Mouse (Mus musculus): ENCODE data around the gene Cers6.

Cers6 gene

GRCm38 (mm10) chr2:69080760-69081159 lies 219.5 kb downstream of the Cers6 start:
- no peak for DNase-seq

DNA sequence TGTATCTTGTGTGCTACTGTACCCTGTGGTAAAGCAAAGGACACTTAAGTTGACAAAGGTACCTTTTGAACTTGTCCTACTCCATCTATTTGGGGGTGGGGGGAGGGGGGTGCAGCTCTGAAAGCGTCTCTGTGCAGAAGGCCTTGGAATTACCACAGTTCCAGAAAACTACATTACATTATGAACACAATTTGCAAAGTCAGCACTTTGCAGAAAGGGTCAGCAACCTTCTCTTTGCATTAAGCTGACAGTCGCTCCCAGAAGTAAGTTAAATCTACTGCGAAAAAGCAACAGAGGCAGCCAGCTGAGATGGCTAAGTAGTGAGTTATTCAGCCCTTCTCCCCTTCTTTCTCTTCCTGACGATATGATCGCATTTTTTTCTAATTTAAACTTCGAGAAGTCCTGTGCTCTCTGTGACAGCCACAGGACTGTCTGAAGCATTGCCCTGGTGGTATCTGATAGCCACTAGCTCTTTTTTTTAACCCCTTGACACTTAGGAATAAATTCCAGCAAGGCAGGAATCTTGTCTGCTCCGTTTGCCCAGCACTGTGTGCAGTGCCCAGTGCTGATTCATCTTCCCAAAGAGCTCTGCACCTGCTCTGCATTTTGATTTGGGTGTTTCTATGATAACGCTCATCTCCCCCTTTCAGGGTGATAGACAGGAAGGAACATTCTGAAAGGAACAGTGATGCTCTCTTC lies 221.4 kb downstream of the Cers6 start:
- no peak for DNase-seq

- no peak for DNase-seq
Observed at GRCm38 (mm10) chr2:69083198-69083509, 221.9 kb downstream of the Cers6 start.

DNA sequence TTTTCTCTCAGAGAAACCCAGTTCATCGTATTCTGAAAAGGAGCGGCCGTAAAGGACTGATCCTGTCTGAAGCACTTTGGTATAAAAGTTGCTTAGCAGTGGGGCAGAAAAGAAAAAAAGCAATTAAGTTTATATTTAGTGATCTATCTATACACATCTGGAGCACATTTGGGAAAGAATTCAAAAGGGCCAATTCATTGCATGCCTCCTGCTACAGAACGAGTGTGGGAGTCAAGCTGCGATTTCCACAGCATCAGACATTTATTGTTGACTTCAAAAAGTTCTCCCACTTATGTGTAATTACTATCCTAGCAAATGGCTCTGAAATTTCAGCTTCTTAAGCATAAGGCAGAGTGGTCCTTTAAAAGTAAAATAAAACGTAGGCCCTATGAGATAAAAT lies 223.2 kb downstream of the Cers6 start:
- DNase-seq: no peak

DNA sequence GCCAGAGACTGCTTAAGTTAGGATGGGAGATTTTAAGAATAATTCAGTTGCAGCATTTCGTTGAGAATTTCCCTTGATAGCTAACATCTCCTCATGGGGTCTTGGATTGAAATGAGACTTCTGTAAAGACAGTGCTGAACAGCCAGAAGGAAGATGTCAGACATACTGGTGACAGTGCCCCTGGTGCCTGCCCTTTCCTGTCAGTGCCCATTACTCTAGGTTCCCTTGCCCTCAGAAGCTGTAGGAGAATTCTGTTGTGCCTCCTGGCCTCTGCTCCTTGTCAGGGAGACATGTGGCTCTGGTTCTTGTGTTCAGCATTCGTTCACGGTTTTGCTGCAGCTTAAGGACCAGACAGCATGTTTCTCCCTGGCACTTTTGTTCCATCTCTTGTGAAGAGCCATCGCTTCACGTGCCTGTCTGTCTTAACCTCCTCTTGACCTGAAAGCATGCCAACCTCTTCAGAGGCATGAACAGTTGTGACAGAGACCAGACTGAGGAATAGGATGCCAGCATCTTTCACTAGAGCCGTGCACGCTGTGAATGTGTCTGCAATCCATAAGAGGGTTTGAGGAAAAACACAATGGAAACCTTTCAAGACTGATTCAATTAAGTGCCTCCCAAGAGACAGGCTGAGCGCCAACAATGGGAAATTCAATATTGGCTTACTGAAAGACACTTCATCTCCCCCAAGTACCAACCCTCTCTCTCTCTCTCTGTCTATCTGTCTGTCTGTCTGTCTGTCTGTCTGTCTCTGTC lies 225.4 kb downstream of the Cers6 start:
- no peak for DNase-seq

- no peak for DNase-seq
Observed at GRCm38 (mm10) chr2:69095836-69096235, 234.6 kb downstream of the Cers6 start.

GRCm38 (mm10) chr2:69096821-69097220 lies 235.6 kb downstream of the Cers6 start:
- no peak for DNase-seq

GRCm38 (mm10) chr2:69097526-69097925 lies 236.3 kb downstream of the Cers6 start:
- no peak for DNase-seq

- DNase-seq: no peak
Observed at GRCm38 (mm10) chr2:69098701-69099100, 237.5 kb downstream of the Cers6 start.

GRCm38 (mm10) chr2:69099147-69099546 lies 237.9 kb downstream of the Cers6 start:
- no peak for DNase-seq

GRCm38 (mm10) chr2:69100706-69101105 lies 239.5 kb downstream of the Cers6 start:
- DNase-seq: peak; percentile 43

- DNase-seq: no peak
Observed at GRCm38 (mm10) chr2:69103526-69103925, 242.3 kb downstream of the Cers6 start.

DNA sequence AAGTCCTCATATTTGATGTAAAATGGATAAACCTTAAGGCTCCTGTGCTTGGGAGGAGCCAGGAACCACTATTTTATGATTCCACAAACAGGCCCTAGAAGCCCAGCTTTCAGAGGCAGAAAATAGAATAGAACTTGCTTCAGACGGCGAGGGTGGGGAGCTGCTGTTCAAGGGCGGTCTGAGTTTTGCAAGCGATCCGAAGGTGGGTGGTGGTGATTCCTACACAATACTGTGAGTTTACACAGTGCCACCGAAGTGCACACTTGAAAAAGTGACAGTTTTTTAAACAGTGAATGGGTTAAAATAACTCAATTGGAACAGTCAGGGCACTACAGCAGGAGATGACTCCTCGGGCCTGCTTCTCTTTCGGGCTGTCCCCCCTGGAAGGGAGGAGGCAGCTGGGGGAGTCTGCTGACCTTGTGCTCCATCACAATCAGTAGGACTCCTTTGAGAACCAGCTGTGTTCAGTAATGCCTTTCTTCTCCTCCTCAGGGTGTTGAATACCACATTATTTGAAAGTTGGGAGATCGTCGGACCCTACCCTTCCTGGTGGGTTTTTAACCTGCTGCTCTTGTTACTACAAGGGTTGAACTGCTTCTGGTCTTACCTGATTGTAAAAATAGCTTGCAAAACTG lies 243.4 kb downstream of the Cers6 start:
- no peak for DNase-seq

- DNase-seq: no peak
Observed at GRCm38 (mm10) chr2:69109246-69109645, 248.0 kb downstream of the Cers6 start.

GRCm38 (mm10) chr2:69109710-69110109 lies 248.5 kb downstream of the Cers6 start:
- DNase-seq: no peak

GRCm38 (mm10) chr2:69112609-69113008 lies 251.4 kb downstream of the Cers6 start:
- peak; percentile 23 for DNase-seq

GRCm38 (mm10) chr2:69113829-69114547 lies 252.7 kb downstream of the Cers6 start:
- no peak for DNase-seq

DNA sequence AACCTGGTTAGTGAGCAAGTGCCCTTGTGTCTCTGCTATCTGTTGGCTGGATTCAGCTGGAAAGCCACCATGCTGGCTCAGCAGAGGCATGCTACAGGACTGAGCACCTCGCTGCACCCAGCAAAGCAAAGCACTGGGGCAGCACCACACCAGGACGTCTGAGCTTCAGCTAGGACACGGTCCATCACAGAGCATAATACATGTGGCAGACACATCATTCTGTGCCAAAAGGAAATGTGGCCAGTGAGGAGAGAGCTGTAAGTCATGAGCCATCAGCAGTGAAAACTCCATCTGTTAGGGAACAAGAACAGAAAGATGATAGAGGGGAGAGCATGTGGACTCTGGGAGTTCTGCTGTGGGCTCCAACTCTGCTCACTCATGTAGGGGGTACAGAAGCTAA lies 254.7 kb downstream of the Cers6 start:
- DNase-seq: no peak

GRCm38 (mm10) chr2:69116767-69117166 lies 255.5 kb downstream of the Cers6 start:
- no peak for DNase-seq

DNA sequence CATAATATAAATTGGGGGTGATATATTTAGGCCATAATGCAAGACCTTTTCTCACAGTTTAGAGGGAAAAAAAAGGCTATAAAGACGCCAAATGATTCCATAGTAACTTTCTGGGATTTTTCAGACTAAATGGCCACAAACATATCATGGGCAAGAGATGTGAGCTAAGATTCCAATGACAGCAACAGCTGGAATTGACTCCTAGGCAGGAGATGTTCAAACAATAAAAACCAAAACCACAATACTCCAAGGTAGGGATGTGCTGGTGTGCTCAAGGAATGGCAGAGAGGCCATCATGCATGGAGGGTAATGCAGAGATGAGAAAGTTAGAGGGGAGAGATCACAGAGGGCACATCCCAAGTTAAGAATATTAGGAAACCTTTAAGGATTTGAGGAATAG lies 257.8 kb downstream of the Cers6 start:
- DNase-seq: no peak

GRCm38 (mm10) chr2:69119718-69120117 lies 258.5 kb downstream of the Cers6 start:
- no peak for DNase-seq

DNA sequence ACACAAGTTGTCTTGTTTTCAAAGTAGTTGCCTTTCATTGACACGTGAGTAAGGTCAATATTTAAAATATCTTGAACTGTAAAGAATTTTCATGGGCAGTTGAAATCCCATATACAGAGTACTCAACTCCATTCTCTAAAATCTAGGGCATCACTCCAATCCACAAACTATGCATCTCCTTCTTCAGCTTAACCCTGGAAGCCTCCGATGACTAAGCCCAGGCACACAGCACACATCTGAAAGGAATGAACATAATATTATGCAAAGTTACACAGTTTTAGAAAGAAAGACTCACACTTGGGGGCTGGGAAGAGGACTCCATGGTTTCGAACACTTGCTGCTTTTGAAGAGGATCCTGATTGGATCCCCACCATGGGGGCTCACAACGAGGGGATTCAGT lies 260.4 kb downstream of the Cers6 start:
- DNase-seq: no peak

GRCm38 (mm10) chr2:69125425-69125824 lies 264.2 kb downstream of the Cers6 start:
- no peak for DNase-seq

DNA sequence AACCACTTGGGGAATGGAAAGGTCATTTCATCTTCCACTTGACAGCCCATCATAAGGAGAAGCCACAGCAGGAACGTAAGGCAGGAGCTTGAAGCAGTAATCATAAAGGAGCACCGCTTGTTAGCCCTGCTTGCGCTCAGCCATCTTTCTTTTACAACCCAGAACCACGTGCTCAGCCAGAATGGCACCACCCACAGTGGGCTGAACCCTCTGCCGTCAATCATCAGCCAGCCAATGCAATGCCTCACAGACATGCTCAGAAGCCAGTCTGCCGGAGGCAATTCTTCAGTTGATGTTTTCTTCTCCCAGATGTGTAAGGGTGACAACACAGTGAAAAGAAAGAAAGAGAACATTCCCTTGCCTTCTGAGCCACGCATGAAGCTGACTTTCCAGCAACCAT lies 267.1 kb downstream of the Cers6 start:
- no peak for DNase-seq

Data from thymus, postnatal 4 days (tissue).